Mouse (Mus musculus) adrenal gland (tissue): ENCODE results near the gene Helz.
"Not testable (repeated sequence)": the region's sequence is repeated elsewhere in the genome, so short reads cannot be mapped to it uniquely, and the experiment has no call there.

Experiments
- intact Hi-C: fragments of 180-260 bp; cut with DNase I; formaldehyde crosslinking; loops from one replicate; pipeline ENCODE4 v1.15.1; 2025

Helz gene

GRCm38 (mm10) chr11:107546667-107547301 lies 946 bp upstream of the Helz start:
- intact Hi-C loops: loop anchor here (5.0 kb wide), 1 partner anchor 34 kb away; no protein-coding TSS in a partner anchor

- intact Hi-C loops: loop anchor here (5.0 kb wide), 1 partner anchor 36 kb away; no protein-coding TSS in a partner anchor
Measured at GRCm38 (mm10) chr11:107548204-107548975, 660 bp downstream of the Helz start.

GRCm38 (mm10) chr11:107559874-107560273 lies 12.1 kb downstream of the Helz start:
- intact Hi-C loops: no loop called here

- intact Hi-C loops: no loop called here
Measured at GRCm38 (mm10) chr11:107567431-107567830, 19.7 kb downstream of the Helz start.

- intact Hi-C loops: no loop called here
Measured at GRCm38 (mm10) chr11:107568466-107568995, 20.8 kb downstream of the Helz start.

- intact Hi-C loops: not testable (repeated sequence)
Measured at GRCm38 (mm10) chr11:107570891-107571290, 23.2 kb downstream of the Helz start.

GRCm38 (mm10) chr11:107571318-107571717 lies 23.6 kb downstream of the Helz start:
- intact Hi-C loops: no loop called here

GRCm38 (mm10) chr11:107572551-107572950 lies 24.8 kb downstream of the Helz start:
- intact Hi-C loops: no loop called here

GRCm38 (mm10) chr11:107573061-107573692 lies 25.4 kb downstream of the Helz start:
- intact Hi-C loops: no loop called here

- intact Hi-C loops: no loop called here
Measured at GRCm38 (mm10) chr11:107573847-107574246, 26.1 kb downstream of the Helz start.

GRCm38 (mm10) chr11:107574811-107575705 lies 27.3 kb downstream of the Helz start:
- intact Hi-C loops: loop anchor here (5.0 kb wide), 1 partner anchor 33 kb away; no protein-coding TSS in a partner anchor

GRCm38 (mm10) chr11:107576186-107576585 lies 28.5 kb downstream of the Helz start:
- intact Hi-C loops: loop anchor here (5.0 kb wide), 1 partner anchor 34 kb away; no protein-coding TSS in a partner anchor

GRCm38 (mm10) chr11:107577400-107577799 lies 29.7 kb downstream of the Helz start:
- intact Hi-C loops: loop anchor here (5.0 kb wide), 1 partner anchor 35 kb away; no protein-coding TSS in a partner anchor

GRCm38 (mm10) chr11:107578226-107578625 lies 30.5 kb downstream of the Helz start:
- intact Hi-C loops: loop anchor here (5.0 kb wide), 1 partner anchor 36 kb away; no protein-coding TSS in a partner anchor

- intact Hi-C loops: loop anchor here (10.0 kb wide), 1 partner anchor 66 kb away; no protein-coding TSS in a partner anchor
Measured at GRCm38 (mm10) chr11:107580786-107581185, 33.1 kb downstream of the Helz start.

GRCm38 (mm10) chr11:107584660-107585451 lies 37.1 kb downstream of the Helz start:
- intact Hi-C loops: loop anchor here (10.0 kb wide), 1 partner anchor 70 kb away; no protein-coding TSS in a partner anchor

- intact Hi-C loops: loop anchor here (10.0 kb wide), 1 partner anchor 71 kb away; no protein-coding TSS in a partner anchor
Measured at GRCm38 (mm10) chr11:107586129-107586528, 38.4 kb downstream of the Helz start.

- intact Hi-C loops: loop anchor here (10.0 kb wide), 1 partner anchor 72 kb away; no protein-coding TSS in a partner anchor
Measured at GRCm38 (mm10) chr11:107587141-107587540, 39.4 kb downstream of the Helz start.

- intact Hi-C loops: no loop called here
Measured at GRCm38 (mm10) chr11:107592575-107592974, 44.8 kb downstream of the Helz start.
